Mouse (Mus musculus): ENCODE results near the gene Arhgap5.

Arhgap5 gene

DNA sequence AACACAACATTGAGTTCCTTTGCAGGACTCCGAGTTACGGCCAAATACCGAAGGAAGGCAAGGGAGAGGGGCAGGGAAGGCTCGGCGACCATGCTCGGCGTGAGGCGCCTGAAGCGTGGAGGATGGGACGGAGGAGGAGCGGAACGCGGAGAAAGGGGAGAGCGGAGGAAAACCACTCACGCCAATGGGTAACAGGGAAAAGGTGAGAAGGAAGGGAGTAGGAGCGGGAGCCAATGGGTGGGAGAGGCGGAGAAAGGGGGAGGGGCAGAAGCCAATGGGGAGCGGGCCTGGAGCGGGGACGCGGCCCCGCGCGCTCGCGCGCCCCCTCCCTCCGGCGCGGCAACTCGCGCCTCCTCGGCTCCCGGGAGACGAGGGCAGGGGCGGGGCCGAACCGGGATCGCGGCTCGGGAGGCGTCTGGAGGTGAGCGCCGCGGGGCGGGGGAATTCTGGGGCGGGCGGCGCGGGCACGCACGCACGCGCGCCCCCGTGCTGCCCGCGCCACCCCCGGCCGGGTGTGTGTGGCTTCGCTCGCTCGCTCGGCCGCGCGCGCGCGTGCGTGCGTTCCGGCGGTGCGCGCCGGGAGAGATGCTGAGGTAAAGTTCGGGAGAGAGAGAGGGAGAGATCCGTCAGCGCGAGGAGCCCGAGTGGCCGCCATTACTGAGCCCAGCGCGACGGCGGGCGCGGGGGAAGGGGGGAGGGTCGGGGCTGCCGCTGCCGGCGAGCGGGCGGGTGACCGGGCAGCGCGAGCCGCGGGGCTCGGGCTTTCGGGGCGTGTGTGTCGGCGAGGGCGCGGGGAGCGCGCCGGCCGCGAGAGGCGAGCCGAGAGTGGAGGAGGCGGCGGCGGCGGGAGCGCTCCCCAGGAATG lies at the start of gene Arhgap5:
TSS of gene Arhgap5 (plus strand) at position 517 of the 865 bp plus-strand sequence.
- peak; percentile 96 for DNase-seq

DNA sequence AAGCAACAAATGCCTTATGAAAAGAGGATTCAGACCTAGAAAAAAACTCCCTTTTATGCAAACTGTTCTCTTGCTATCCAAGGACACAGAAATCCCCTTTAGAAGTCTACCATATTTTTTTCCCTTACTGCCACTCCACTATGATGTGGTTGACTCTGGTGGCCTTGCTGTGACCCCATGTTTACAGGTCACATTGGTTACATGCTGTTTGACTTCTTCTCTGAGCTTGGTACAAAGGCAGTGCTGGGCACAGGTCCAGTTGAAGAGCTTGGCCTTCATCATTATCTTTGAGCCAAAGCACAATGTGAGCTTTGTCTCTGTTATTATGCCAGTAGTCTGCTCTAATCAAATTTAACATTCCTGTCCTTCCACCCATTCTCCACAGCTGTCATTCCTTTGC lies 39.2 kb upstream of the Arhgap5 start:
- no peak for DNase-seq

DNA sequence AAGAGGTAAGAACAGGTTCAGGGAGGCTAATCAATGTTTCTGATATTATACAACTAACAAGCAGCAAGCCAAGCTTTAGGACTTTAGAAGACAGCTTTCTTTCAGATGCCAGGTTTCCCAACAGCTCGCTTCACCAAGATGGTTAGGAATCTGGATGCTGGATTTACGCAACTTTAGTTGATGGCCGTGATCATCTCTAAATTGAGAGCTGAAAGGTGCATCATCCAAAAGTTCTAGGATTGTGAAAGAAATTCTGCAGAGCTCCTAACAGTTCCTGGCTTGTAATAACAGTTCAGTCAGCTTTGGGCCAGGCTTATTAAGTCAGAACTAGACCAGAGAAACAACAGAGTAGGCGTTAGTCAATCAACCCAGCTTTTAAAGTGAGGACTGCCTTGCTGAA lies 32.2 kb upstream of the Arhgap5 start:
- DNase-seq = no peak

DNA sequence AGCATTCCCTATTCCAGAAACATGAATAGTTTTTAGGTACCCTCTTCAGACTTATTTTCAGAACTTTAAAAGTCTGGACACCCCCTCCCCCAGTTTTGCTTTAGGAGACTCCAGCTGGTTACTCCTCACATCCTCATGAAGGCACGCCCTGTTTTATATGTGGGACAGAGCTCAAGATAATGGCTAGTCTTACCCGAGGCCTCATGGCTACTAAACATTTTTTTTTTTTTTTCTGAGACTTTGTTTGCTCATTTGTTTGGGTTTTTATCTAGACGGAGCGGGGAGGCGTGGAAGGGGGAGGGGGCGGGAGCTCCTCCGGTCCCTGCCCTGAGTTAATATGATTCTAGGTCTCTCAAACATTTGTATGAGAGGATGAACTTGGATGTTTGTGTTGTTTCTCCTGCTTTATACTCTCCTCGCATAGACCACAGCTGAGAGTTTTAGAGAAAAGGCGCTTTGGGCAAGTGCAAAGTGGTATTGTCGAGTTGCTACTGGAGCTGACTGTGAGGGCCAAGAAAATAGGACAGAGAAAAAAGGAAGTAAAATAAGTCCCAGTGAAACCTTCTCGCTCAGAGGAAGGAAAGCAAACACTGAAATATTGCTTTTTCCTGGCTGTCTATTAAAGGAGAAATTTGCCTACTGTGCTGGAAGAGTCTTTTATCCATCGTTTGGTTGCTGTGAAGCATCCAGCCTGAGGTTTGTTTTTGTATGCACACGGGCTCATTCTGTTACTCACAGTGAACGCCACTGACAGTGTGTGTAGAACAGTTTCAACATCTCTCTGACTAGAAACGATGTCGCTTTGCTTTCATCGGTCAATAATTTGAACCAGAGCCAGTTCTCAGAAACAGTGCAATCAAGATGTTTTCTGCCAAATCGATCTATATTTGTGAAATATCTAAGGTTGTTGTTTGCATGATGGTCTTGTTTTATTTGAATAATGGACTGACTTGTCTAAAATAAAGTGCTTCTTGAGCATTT lies 29.5 kb upstream of the Arhgap5 start:
- DNase-seq = no peak

DNA sequence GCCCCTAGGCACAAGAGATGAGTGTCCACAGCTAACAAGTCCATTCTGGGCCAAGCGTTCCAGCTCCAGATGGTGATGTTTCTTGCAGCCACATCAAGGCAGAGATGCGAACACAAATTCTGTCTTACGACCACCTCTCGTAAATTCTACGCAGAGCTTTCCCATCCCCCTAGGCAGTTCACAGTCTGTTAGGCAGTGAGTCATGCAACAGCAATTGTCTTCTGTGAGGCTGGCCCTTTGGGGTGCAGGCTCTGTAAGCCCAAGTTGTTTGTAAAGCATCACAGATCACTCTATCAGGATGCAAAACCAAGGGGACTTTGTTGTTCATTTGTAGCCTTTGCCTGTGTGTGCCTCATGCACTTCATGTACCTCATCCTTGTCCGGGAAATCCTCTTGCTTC lies 27.7 kb upstream of the Arhgap5 start:
- no peak for DNase-seq

DNA sequence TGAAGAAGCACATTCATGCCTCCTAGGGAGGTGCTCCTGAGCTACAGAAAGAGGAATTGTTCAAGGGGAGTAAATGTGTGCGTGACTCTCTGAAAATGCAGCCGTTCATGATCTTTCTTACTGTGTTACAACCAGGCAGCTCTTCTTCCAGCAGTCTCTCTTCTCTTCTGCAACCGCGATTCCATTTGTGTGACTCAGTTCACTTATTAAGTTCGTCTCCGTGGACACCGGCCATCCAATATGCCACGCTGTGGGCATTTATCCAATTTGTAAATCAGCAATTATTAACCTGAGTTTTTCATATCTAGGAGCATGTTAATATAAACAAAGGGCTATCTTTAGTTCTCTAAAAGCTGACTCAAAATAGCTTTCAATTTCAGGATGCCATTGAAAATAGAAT lies 25.2 kb upstream of the Arhgap5 start:
- no peak for DNase-seq

DNA sequence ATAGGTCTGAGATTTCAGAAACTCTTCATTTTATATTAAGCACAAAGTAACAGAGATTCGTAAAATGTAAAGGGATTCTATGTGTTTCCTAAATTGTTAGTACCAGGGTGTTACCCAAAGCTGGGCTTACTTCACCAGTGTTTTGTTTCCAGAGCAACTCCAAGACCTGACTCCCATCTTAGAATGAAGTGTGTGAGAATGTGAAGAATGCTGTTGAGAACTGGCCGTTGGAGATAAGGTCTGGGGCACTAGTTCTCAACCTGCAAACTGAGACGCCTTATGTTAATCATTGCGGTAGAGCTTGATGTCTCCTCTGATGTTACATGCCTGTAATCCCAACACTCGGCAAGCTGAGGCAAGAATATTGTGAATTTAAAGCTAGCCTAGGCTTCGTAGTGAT lies 24.4 kb upstream of the Arhgap5 start:
- peak; percentile 57 for DNase-seq

DNA sequence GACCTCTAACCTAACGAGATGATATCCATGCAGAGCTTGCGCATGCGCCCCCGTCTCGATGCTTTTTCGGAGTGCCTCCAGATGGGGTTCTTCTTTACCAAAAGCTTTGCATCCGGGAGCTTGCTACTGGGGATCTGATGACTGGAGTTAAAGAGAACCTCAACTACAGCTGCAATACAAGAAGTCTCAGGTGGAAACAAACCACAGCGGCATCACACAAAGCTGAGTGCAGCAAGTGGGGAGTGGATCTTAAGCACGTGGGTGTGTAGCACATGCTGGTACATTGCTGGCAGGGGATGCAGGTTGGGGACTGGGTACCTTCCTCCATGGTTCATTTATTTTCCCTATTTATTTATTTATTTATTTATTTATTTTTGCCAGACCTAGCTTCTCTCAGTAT lies 22.9 kb upstream of the Arhgap5 start:
- no peak for DNase-seq

DNA sequence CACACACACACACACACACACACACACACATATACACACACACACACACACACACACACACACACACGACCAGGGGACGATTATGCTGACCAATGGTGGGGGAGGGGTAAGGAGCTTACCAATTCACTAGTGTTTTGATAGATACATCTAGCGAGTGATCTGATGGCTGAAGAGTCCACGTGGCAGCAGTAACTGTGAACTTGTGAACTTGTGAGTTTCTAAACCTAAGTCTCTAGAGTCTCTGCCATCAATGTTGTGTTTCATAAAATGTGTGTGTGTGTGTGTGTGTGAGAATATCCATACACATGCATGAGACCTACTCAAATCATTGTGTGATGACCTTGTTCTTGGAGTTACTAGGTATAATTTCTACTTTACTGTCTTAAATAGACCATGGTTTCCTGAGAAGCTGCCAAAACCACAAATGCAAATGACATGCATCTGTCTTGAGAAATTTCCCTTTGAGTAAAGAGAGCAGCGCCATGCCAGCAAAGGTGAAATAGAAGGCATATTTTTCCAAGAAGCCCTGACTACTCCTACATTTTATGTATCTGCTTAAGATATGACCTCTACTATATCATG lies 21.7 kb upstream of the Arhgap5 start:
- DNase-seq = no peak

DNA sequence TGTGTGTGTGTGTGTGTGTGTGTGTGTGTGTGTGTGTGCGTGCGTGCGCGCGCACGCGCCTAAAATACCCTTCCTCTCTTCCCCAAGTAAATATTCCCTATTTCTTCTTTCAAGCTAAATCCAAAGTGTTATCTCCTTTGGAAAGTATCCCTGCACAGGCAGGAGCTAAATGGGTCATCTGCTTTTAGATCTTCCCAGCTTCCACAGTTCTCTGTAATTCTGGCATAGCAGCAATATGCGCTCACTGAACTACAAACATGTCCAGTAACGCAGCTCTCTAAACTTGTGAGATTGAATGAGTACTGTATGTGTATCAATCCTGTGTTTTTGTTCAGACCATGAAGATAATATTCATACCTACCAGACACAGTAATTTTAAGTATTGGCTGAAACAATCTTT lies 20.6 kb upstream of the Arhgap5 start:
- DNase-seq = no peak

DNA sequence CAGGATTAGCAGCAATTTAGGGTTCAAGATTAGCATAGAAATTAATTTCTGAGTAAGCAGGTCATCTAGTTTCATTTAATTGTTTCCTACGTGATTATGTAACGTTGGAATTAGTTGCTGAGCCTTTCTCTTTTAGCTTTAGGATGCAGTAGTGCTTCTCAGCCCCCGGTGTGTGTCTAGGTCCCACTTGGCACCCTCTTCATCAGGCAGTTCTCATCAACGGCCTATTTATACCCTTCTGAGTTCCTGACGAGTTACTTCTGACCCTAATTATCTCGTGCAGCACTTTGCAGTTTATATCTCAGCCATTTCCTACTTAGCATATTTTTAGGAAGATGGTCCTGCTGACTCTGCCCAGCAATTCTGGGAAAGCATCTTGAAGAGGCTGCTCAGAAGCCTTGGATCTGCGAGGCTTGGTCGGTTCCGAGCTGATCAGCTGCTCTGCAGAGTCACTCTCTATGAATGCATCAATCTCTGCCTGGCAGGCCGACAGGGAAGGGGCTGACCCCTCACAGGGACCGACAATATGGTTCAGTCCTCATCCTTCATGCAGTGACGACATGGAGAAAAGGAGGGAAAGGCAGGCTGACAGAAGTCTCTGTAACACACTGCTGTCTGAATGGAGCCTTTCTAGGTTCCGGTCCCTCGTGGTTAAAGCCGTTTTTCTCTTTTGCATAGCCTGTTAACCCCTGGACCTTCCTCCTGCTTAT lies 15.4 kb upstream of the Arhgap5 start:
- no peak for DNase-seq

DNA sequence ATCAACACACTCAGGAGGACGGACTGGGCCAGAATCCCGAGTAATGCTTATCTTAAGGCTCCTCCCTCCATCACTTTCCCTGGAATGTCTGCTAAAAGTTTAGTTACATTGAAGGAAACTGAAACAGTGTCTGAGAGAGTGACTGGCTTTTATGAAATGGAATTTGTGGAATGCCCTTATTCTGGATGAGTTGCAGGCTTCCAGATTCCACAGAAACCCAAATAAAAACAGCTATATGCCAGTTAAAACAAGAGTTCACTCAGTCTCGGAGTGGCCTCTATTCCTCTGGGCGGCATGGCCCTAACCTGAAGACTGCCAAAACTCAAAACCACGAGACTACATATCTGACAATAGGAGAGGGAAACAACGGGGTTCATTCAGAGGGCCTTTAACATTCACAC lies 10.5 kb upstream of the Arhgap5 start:
- peak; percentile 33 for DNase-seq

DNA sequence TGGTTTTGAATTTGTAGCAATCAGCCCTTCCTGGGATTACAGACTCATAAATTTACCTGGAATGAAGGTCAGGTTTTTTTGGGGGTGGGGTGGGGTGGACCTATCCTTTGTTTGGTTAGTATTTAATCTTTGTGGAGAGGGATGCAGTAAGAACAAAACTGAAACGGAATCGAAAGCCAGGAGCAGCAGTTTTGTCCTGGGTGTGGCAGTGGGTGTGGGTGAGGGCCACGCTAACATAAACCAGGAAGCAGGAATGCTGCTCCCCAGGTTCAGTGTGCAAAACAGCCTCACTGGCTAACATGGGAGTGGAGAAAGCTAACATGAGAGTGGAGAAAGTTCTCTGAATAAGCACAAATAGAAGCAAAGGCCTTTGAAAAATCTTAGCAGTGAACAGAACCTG lies 6.6 kb upstream of the Arhgap5 start:
- peak; percentile 28 for DNase-seq

DNA sequence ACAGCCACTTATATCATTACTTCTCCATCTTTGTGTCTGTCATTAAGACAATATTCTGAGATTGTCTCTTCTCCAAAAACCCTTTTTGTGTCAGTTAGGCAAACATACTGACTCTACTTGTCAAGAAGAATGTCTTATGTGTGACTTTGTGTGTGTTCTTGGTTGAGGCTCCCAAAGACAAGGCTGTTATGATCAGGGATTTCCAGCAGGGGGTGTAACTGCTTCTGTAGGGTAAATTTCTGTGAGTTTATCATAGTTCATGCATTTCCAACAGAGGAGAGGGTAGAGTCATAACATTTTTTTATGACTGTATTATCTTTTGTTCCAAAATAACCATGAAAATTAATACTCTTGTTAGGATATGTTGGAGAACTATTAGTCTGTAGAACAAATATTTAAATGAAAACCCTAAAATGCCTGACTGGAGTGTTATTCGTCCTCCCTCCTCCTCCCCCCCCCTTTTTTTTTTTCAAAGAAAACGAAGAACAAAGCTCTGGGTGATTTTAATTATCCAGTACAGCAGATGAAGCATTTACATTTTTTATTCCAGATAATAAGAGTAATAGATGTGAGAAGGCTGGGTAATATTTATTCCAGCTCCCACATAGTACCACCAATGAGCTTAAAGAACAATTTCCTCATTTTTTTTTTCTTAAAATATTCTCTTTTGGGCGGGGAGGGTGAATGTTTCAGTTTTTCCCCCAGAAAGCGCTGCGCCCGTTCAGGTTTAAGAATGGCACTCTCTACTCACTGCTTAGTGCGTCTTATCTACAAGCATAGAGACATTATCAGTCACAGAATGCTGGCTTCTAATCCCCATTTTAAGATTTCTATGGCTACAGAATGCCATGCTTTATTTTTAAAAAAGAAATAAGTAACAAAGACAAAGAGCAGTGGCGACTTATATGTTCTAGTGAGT lies 2.6 kb upstream of the Arhgap5 start:
- DNase-seq = peak; percentile 76

DNA sequence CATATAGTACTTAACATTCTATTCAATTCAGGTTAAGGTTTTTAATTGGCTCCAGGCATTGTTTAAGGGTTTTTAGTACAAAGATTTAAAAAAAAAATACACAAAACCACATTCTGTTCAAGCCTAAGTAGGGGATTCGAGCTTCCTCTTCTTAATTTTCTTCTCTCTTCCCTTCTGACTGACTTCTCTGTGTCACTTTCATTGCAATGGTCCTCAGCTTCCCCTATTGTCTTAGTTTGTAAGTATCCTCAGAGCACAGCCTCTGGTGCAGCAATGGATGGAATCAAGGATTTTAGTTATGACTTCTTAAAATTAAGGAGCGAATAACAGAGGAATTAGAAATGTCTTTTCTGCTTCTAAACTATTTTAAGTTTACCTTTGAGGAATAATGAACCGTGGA lies 1.6 kb upstream of the Arhgap5 start:
- DNase-seq = no peak

DNA sequence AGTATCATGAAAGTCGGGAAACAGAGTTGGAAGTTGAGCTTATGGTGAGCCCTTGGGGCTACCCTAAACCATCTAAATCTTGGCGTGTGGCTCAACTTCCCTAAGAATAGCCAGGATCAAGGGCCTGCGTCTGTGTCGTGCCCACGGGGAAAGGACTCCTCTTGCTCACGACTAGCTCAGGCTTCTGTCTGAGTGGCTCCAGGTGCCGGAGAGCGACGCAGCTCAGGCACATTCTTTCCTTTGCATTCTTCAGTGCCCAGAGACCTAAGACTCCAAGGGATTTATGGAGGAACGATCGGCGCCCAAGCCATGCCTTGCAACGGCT lies 679 bp upstream of the Arhgap5 start:
- no peak for DNase-seq

DNA sequence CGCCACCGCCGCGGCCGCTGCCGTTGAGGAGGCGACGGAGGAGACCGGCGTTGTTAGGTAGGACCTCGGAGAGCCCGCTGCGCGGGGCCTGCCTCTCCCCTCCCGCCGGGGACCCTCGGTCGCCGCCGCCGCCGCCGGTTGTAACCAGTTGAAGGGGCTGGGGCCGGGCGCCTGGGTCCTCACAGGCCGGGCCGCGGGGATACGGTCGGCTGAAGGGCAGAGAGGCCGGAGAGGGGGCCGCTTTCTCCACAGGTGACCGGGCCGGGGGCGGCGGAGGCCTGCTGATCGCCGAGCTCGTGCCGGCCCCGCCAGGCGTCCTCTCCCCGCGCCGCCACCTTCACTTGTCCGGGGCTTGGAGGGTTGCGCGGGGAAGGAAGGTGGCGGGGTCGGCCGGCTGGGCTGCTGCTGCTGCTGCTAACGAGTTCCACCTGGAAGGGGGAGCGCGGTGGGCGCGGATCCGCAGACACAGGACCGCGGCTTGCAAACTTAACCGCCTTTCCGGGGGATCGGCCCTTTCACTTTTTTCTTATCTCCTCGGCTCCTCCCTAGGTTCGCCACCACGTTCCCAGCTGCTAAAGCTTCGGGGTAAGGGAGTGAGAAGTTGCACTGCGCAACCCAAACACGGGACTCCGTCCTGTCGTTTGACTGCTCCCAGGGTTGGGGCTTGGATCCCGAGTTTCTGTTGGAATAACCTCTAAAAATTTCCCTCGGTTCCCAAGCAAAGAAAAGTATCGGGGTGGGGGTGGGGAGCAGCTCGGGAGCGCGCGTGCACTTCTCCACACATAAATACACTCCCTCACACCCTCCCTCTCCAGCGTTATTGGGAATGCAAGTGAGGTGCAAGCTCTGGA lies 784 bp downstream of the Arhgap5 start:
- peak; percentile 50 for DNase-seq

DNA sequence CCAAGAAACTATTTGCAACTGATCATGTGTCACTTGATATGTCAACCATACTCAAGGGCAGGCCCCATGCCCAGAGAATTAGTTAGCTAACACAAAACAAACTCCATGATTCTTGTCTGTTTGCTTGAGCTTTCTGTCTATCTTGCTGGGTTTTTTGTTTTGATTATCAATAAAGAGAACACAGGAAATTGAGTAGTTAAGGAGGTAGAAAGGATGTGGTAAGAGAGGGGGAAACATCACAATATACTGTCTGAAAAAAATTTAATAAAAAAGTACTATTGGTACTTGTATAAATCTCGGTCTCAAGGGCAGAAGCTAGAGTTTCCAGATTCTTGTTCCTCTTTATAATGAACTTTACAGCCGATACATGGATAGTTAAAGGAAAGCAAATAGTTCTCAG lies 20.9 kb downstream of the Arhgap5 start:
- no peak for DNase-seq

DNA sequence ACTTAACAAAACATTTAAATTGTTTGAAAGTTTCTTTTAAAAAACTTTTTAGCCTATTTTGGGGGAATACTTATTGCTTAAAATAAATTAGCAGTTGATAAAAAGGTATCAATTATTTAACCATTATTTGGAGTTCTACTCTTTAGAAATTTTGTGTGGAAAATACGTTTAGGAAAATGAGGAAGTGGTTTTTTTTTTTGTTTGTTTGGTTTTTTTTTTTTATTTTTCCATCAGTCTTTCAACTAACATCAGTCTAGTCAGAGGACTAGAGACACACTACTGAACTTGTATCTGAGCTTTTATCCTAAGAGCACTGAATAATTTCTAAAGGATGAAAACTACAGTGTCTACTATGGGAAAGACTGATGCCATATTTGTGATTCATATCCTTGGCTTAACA lies 21.7 kb downstream of the Arhgap5 start:
- no peak for DNase-seq

DNA sequence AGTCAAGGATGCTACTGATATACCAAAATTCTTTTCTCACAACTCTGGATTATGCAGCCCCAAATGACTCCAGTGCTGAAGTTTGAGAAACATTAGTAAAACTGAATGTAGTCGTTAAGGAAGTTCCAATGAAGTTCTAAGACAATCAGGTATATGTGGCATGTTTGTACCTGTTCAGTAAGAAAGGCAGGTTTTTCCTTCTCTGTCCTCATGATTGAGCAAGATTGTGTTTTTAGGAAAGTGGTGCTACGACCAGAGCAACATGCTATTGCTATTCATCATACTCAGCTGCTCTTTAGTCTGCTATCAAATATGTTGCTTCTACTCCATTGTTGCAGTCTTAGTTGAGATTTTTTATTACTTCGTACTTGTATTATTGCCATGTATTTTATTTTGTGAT lies 26.0 kb downstream of the Arhgap5 start:
- no peak for DNase-seq

DNA sequence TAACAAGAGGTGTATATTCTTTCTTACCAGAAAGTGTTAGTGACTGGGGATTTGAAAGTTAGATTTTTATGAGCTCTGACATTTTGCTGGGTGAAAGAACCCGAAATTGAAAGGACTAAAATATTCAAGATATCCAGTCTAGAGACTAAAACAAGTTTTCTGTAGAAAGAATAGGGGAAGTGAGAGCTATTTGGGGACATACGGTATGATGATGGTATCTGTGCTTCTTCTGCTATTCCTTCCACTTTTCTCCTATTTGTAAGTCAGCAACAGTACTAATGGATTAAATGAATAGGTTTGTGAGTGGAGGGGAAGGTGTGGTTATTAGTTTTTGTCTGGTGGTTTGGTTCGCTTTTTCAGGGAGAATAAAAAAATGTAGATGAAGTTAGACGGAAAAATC lies 37.5 kb downstream of the Arhgap5 start:
- no peak for DNase-seq

Data from lung, postnatal 36 days (tissue).